Mouse (Mus musculus) spleen, adult 2 months (tissue): ENCODE measurements around the gene Clybl.

Experiments used
- CTCF ChIP-seq: fragments of 200-500 bp; IDR thresholded peaks from 2 replicates; pipeline ENCODE4 v1.5.1; 2011; ENCODE audit warnings: mild to moderate bottlenecking, inconsistent platforms; ENCODE audit not compliant: insufficient read depth, insufficient read length, insufficient replicate concordance; ENCODE audit errors: extremely low read depth
- POLR2A ChIP-seq: fragments of 200-500 bp; IDR thresholded peaks from 2 replicates; pipeline ENCODE4 v1.6.1; 2011; ENCODE audit warnings: low read depth, low read length, inconsistent platforms

- TF ChIP-seq CTCF (no peak), POLR2A (no peak)
Observed at GRCm38 (mm10) chr14:122388431-122389031, 207.0 kb downstream of the Clybl start.
